Mouse (Mus musculus) WW6 (cell line): ENCODE results near the gene Dhx8.

Experiments used
- DNase-seq: peaks from one replicate; pipeline ENCODE4 v3.0.0-alpha.2; 2013; ENCODE audit warnings: low read depth, low spot score

Gene Dhx8

DNA sequence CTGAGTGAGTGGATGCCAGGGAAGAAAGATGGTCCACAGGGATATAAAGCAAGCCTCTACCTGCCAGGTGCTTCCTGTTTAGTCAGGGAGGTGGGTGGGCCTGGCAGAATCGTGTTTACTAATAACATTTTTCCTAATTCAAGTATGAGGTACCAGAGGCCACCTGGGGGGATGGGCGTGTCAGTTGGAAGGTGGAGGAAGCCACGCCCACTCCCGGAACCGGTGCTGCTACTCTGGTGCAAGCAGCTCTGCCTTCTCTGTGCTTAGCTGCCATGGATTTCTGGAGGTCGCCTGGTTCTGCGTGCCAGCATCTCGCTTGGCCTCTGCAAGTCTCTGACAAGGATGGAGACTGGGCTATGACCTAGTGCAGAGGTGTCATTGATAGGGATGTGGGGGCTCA, 65.4 kb downstream of the Dhx8 start:
- no peak for DNase-seq

DNA sequence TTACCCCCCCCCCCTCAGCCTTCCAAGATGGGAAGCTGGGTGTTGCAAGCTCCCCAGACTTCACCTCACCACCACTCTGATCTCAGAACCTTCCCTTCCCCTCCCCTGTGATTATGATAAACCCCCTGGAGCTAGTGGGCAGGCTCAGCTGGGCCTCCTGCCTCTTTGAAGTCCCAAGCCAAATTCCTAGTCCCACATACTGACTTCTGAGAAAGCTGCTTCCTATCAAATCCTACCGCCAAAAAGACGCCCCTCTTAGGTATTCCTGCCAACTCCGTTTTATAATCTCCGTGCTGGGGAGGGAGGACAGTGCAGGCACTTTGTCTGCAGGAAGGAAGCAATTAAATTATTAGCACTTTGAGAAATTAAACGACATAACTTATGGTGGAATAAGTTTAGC, 68.7 kb downstream of the Dhx8 start:
- no peak for DNase-seq

DNA sequence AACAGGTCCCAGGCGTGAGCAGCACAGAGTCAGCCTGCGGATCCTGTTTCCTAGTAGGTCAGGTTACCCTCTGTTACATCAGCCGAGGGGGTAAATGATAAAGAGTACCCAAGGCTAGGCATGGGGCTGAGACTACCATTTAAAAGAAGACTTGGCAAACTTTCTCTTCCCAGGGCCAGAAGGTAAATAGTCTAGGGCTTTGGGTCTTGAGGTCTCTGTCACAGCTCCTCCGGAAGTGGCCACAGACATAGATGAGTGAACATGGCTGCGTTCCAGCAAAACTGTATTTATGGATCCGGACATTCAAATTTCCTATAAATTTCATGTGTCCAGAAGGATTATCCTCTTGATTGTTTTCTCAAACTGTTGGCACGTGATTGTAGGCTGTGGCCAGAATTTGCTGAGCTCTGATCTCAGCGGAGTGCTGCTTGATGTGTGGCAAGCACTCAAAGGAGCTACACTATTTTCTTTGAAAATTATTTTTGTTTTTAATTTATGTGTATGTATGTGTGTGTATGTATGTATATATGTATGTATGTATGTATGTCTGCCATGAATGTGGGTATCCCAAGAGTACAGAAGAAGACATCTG, 72.5 kb downstream of the Dhx8 start:
- no peak for DNase-seq

DNA sequence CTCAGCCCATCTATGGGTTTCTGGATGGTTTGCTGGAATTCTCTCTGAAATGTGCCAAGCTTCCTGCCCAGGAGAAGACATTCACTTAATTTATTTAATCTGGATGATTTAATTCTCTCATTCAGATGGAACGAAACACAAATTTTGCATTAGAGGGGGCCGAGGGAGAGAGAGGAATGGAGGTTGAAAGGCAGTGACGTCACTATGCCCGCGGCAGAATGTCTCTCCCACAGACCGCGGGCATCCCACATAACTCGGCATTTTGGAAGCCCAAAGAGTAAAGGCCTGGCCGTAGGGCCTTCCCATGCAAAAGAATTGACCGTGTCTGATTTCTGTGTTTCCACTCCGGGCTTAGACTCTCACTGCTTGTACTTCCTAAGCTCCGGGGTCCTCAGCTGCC, 74.0 kb downstream of the Dhx8 start:
- no peak for DNase-seq

DNA sequence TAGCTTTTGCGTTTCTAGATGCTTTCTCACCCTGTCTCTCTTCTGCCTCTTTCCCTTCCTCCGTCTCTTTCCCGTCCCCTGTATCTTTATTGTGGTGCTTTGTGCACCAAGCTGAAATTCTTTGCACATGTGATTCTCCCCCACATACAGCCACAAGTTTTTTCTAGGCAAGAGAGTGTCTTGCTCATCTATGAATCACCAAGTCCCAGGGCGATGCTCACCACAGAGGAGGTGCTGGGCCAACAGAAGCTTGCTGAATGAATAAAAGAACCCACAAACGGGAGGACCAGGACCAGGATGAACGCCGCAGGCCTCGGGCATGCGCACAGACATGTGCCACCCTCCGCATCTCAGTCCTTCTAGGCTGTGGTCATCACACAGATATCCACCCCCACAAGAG, 74.5 kb downstream of the Dhx8 start:
- no peak for DNase-seq

DNA sequence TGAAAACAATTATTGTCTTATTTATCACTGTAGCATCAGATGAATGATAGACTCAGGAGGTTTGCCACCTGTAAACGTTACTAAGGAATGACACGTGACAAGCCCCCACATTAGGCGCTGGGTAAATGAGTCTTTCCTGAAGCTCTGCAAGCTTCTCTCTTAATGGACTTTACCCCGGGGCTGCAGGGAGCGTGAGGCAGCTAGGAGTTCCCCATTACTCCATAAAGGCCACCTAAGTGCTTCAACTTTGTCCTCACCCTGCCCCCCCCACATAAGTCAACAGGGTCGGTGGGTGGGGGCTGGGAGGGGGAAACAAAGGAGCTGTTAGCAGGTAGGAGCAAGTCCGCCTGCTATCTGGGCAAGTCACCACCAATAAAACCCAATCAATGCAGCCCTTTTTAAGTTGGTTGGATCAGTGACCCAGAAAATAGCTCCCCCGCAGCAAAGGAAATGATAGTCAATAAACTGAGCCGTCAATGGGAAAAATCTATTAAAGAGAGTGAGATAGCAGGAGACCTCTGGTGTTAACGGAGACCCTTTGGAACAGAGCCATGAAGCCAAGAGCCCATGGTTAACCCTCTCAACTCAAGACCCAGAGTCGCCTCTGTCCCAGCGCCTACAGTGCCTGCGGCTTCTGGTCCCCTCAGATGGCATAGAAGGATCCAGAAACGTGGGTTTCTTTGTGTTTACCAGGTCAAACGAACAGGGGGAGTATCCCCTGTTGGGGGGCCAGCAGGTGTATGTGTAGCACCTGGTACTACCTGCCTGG, 76.5 kb downstream of the Dhx8 start:
- DNase-seq, result no peak

DNA sequence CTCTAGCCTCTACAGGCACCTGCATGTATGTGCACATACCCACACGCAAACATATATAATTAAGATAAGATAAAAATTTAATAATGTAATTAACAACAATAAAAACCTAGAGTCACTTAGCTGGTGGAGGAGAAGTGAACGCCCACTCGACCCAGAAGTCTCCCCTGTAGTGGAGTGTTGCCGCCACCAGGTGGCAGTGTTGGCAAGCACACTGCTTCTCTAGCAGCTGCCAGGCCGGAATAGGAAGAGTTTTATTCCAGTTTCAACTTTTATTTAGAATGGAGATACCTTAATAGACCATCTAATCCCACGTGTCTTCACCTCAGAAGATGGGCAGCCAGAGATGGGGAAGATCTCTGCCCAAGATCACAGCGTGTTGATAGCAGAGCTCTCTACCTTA, 80.5 kb downstream of the Dhx8 start:
- no peak for DNase-seq

DNA sequence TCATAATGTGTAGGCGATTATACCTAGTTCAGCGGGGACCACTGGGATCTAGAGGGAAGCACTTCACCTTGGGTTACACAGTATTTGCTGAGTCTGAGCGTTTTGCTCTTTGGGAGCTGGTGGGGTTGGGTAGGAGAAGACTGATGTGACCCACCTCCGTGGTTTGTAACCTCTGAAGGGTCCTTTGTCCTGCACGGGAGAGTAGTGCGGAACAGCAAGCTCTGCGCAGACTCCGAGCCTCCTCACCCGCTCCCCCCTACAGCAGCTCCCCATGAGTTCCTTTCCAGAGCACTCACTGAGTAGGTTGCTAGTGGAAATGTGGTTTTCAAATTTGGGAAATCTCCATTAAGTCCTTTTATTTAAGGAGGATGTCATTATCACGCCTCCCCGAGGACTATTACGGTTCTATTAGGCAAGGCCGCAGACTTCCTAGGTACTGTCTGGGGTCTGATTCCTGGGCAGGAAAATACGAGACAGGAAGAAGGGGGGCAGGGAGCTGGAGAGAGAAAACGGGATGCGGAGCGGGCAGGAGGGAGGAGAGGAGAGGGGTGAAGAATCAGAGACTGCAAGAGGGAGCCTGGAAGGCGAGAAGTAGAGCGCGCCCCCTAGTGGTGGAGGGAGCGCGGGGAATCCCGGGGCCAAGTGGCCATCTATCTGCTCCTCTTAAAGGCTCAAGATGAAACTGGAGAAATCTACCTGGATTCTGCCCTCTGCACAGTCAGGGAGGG, 81.8 kb downstream of the Dhx8 start:
- peak; percentile 76 for DNase-seq

DNA sequence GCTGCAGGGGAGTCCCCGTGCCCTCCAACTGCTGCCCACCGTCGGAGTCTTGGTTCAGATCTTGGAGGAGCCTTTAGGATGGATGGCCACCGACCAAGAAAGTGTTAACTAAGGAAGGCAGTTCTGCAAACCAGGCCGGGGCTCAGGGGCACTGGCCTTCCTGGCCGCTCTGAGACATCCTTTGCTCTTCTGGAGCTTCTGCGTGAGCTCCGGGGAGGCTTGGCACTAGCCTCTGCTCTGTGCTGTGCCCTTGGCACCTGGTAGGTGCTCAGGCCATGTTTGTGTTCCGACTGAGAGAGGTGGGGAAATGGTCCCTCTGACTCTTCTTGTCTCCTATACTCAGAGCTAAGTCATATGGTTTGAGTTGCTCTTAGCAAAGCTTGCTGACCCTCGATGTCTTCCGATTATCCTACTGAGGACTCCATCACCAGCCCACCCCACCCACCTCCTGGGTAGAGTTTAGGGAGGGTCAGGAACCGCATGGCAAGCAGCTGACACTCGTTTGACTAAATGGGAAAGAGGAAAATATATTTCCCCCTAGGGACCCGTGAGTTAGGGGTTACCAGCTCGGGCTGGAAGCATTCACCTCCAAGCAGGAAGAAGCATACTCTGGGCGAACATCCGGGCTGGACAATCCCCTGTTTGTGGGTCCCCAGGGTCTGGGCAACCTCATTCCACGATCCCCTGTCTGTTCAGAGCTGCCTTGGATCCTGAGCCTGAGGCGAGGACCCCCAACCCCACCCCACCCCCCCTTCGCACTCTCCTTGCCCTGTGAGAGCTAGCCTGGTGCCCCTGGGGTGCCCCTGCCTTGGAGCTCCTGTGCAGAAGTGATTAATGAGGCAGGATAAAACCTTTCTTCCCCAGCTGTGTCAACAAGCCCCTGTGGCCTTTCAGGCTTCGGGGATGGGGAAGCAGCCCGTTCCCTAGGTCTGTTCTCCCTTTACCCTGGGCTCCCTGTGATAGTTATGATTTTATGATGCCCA, 82.7 kb downstream of the Dhx8 start:
- DNase-seq, result no peak
